In genomic region chr1:59497741-59498613, GRCm38 (mm10) we compare ENCODE assay signal across 20 mouse cellular contexts. TPM values are rescaled to one million over a fixed set of nuclear protein-coding genes. Genes with fewer than 3 reads are reported as not detected.
DNase-seq lines count a peak whose midpoint lies in the region; ATAC-seq lines count a peak whose summit lies in the region.
"Had no signal": no experiment of that assay in that cellular context is flagged by ENCODE, and none has a peak within 500 bp of the region (broad histone marks: within the 10 kb centered on the region; RNA-seq: fewer than 3 reads in every experiment).

No protein-coding gene starts in this region.

- H3K36me3 ChIP-seq in lung, embryonic 15.5 days, result no peaks in the 10 kb centered on the region
- no peaks in the 10 kb centered on the region for H3K36me3 ChIP-seq in liver, embryonic 11.5 days (ENCODE audit: control insufficient read depth, insufficient read depth, low read length)
- no peaks in the 10 kb centered on the region for H3K36me3 ChIP-seq in midbrain, embryonic 14.5 days (ENCODE audit: control insufficient read depth, insufficient read depth, low read length)
- H3K36me3 ChIP-seq: embryonic facial prominence, embryonic 13.5 days; heart, embryonic 13.5 days; stomach, embryonic 15.5 days had no signal

- no peak overlapping the region for H3K9ac ChIP-seq in lung, embryonic 15.5 days
- no peak overlapping the region for H3K9ac ChIP-seq in liver, embryonic 11.5 days (ENCODE audit: low read depth, low read length)
- H3K9ac ChIP-seq in midbrain, embryonic 14.5 days (replicated peaks; ENCODE audit: low read length), result no peak overlapping the region
- H3K9ac ChIP-seq: embryonic facial prominence, embryonic 13.5 days; heart, embryonic 13.5 days; hindbrain, embryonic 14.5 days; stomach, embryonic 15.5 days had no signal

- H3K4me3 ChIP-seq in lung, embryonic 15.5 days, result no peak overlapping the region
- no peak overlapping the region for H3K4me3 ChIP-seq in liver, embryonic 11.5 days (ENCODE audit: low read depth, low read length)
- H3K4me3 ChIP-seq in midbrain, embryonic 14.5 days (replicated peaks; ENCODE audit: low read depth, low read length), result no peak overlapping the region
- H3K4me3 ChIP-seq: embryonic facial prominence, embryonic 13.5 days; heart, embryonic 13.5 days; stomach, embryonic 15.5 days had no signal

- H3K4me1 ChIP-seq in lung, embryonic 15.5 days, result peaks cover 15% of the 10 kb centered on the region
- H3K4me1 ChIP-seq in liver, embryonic 11.5 days (replicated peaks; ENCODE audit: control insufficient read depth, insufficient read depth, low read length), result peaks cover 5% of the 10 kb centered on the region; the same call in 1 of the 2 replicates
- no peaks in the 10 kb centered on the region for H3K4me1 ChIP-seq in midbrain, embryonic 14.5 days (ENCODE audit: control insufficient read depth, insufficient read depth, low read length)
- H3K4me1 ChIP-seq: stomach, embryonic 15.5 days had no signal

- no peaks in the 10 kb centered on the region for H3K9me3 ChIP-seq in lung, embryonic 15.5 days
- no peaks in the 10 kb centered on the region for H3K9me3 ChIP-seq in liver, embryonic 11.5 days (ENCODE audit: control insufficient read depth, low read length)
- no peaks in the 10 kb centered on the region for H3K9me3 ChIP-seq in midbrain, embryonic 14.5 days (ENCODE audit: control insufficient read depth, low read length)
- H3K9me3 ChIP-seq: embryonic facial prominence, embryonic 13.5 days; heart, embryonic 13.5 days; stomach, embryonic 15.5 days had no signal

- ATAC-seq in lung, embryonic 15.5 days (ENCODE audit: borderline replicate concordance, extremely low read depth, low FRiP score, low TSS enrichment), result peak; percentile 68; the same call in 1 of the 2 replicates
- ATAC-seq in liver, embryonic 11.5 days (replicated peaks; ENCODE audit: low FRiP score), result peak; percentile 77
- peak; percentile 90 for ATAC-seq in megakaryocyte progenitor cell, adult 5-6 weeks (replicated peaks; ENCODE audit: poor library complexity)
- ATAC-seq in midbrain, embryonic 14.5 days (ENCODE audit: low FRiP score, low TSS enrichment), result no peak
- ATAC-seq: forebrain, embryonic 16.5 days had no signal

- H3K27me3 ChIP-seq in lung, embryonic 15.5 days, result no peaks in the 10 kb centered on the region
- H3K27me3 ChIP-seq in liver, embryonic 11.5 days (replicated peaks; ENCODE audit: control insufficient read depth, insufficient read depth, low read length), result no peaks in the 10 kb centered on the region
- no peaks in the 10 kb centered on the region for H3K27me3 ChIP-seq in midbrain, embryonic 14.5 days (ENCODE audit: control insufficient read depth, insufficient read depth, low read length)
- H3K27me3 ChIP-seq: CH12.LX; embryonic facial prominence, embryonic 13.5 days; heart, embryonic 13.5 days; stomach, embryonic 15.5 days had no signal

- H3K4me2 ChIP-seq in lung, embryonic 15.5 days, result no peak overlapping the region
- H3K4me2 ChIP-seq in liver, embryonic 11.5 days, result no peak overlapping the region
- H3K4me2 ChIP-seq in midbrain, embryonic 14.5 days (ENCODE audit: low read length), result no peak overlapping the region
- H3K4me2 ChIP-seq: embryonic facial prominence, embryonic 13.5 days; heart, embryonic 13.5 days; hindbrain, embryonic 14.5 days; stomach, embryonic 15.5 days had no signal

- peak overlapping the region; percentile 57 for H3K27ac ChIP-seq in lung, embryonic 15.5 days
- H3K27ac ChIP-seq in liver, embryonic 11.5 days (ENCODE audit: low read depth, low read length), result peak overlapping the region; percentile 64
- H3K27ac ChIP-seq in midbrain, embryonic 14.5 days (replicated peaks; ENCODE audit: low read depth, low read length), result no peak overlapping the region
- H3K27ac ChIP-seq: embryonic facial prominence, embryonic 13.5 days; heart, embryonic 13.5 days; hindbrain, embryonic 14.5 days; stomach, embryonic 15.5 days had no signal

- DNase-seq in lung, postnatal 10 days, result no peak
- peak; percentile 35 for DNase-seq in c-Kit-positive CD71-positive TER-119-positive erythroid progenitor cells, embryonic 14.5 days (ENCODE audit: low spot score)
- DNase-seq in liver, embryonic 11.5 days (ENCODE audit: low spot score), result no peak
- DNase-seq in midbrain, embryonic 14.5 days, result no peak
- DNase-seq in T-cell, adult 2 months (ENCODE audit: low spot score), result no peak
- DNase-seq in frontal cortex, postnatal 25 days (ENCODE audit: low spot score in 2 of 2), result no peak
- DNase-seq: adrenal gland, adult 2 months; cerebellum, postnatal 10 days; heart, adult 11 months; heart, postnatal 36 days; kidney, adult 11 months; retina, postnatal 1 day had no signal

- WGBS in lung, embryonic 15.5 days, result 46% methylated on average over 6 of the region's 6 CpGs
- 53% methylated on average over 6 of the region's 6 CpGs for WGBS in liver, embryonic 11.5 days
- 80% methylated on average over 6 of the region's 6 CpGs for WGBS in midbrain, embryonic 14.5 days

RNA-seq across cellular contexts. Expression of gene Fzd7, which starts 15.8 kb away (rescaled TPM):
- polyA plus RNA-seq in lung, embryonic 15.5 days (2015; fragmentation: Nextera tagmentation; extraction: Ambion mirVana), result 15.4 and 15.8 TPM in 2 replicates
- 7.5 and 7.7 TPM in 2 replicates for polyA plus RNA-seq in liver, embryonic 11.5 days (2014; fragmentation: Nextera tagmentation; extraction: Ambion mirVana)
- 6.7 and 7.5 TPM in 2 replicates for total RNA-seq in megakaryocyte progenitor cell, adult 5-6 weeks (2015)
- total RNA-seq in megakaryocyte progenitor cell, adult 5-6 weeks (2017), result 4.2 and 7.0 TPM in 2 replicates
- polyA plus RNA-seq in midbrain, embryonic 14.5 days (2014; fragmentation: Nextera tagmentation; extraction: Ambion mirVana), result 4.2 TPM in 2 replicates

RNA-seq across cellular contexts. Expression of gene Gm973, which starts 18.1 kb away (rescaled TPM):
- 0.76 and 0.86 TPM in 2 replicates for polyA plus RNA-seq in lung, embryonic 15.5 days (2015; fragmentation: Nextera tagmentation; extraction: Ambion mirVana)
- polyA plus RNA-seq in liver, embryonic 11.5 days (2014; fragmentation: Nextera tagmentation; extraction: Ambion mirVana), result 0.14 and 0.22 TPM in 2 replicates
- 0.30 TPM in 1 of 2 replicates, not detected in the other for total RNA-seq in megakaryocyte progenitor cell, adult 5-6 weeks (2015)
- 0.20 TPM in 1 of 2 replicates, not detected in the other for total RNA-seq in megakaryocyte progenitor cell, adult 5-6 weeks (2017)
- polyA plus RNA-seq in midbrain, embryonic 14.5 days (2014; fragmentation: Nextera tagmentation; extraction: Ambion mirVana), result 7.9 and 10.3 TPM in 2 replicates
